Mouse (Mus musculus) lung, postnatal 0 days (tissue): Measurements from ENCODE around the gene Hoxc5.

Experiments used
- CTCF ChIP-seq: IDR thresholded peaks from 2 replicates; pipeline ENCODE4 v1.5.1; 2016; ENCODE audit warnings: antibody characterized with exemption, mild to moderate bottlenecking
- EP300 ChIP-seq: IDR thresholded peaks from 2 replicates; pipeline ENCODE4 v1.6.1; 2016; ENCODE audit warnings: antibody characterized with exemption, mild to moderate bottlenecking, control low read depth

DNA sequence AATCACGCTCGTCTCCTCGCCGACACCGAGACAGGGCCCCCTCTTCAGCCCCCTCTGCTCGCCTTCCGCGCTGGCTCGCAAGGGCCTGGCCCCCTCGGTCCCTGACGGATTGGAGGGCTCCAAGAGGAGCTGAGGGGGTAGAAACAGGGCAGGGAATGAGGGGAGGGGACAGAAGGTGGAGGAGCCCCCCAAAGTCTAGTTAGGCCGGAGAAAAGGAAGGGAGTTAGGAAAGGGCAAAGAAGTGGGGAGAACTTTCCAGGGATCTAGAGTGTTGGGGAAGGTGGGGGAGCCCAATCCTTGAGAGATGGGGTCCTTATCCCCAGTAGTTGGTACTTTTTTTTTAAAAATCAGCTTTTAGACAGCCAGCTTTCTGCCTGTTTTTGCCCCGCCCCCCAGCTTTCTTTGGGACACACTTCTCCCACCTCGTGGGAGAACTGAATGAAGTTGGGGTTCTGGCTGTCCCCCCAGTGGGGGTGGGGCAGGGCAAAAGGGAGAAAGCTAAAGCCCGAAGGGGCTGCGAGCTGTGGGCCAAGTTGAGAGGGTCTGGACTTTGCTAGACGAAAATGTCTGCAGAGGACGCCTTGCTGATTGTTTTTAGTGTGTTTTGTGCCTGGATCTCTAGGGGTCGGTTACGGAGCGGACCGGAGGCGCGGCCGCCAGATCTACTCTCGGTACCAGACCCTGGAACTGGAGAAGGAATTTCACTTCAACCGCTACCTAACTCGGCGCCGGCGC is 43.0 kb downstream of the Hoxc5 start:
- TF ChIP-seq CTCF, result no peak
- TF ChIP-seq EP300, result no peak
